ENCODE assay signal across 9 mouse cellular contexts in the genomic region with DNA sequence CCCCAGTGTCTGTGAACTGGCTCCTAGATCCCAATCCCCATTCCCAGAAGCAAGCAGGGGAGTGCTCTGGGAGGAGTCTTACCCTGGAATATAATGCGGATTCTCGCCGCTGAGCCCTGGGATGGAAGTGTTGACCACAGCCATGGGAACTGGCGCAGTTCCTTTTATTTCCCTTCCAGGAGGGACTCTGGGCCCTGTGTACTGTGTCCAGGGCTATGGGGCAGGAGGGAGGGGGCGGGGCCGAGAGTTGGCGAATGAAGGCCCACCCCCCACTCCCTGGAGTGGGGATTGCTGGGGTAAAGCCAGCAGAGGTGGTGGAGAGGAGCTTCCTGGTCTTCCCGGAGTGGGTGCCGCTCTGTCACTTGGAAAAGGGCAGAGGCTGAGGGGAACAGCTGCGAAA. TPM values are rescaled to one million over a fixed set of nuclear protein-coding genes. Genes with fewer than 3 reads are reported as not detected.
DNase-seq lines count a peak whose midpoint lies in the region; ATAC-seq lines count a peak whose summit lies in the region.
"Had no signal": no experiment of that assay in that cellular context is flagged by ENCODE, and none has a peak within 500 bp of the region (broad histone marks: within the 10 kb centered on the region; RNA-seq: fewer than 3 reads in every experiment).

TSS of gene Fam166b (minus strand) at position 189 of the 400 bp plus-strand sequence.

- no peak for ATAC-seq in hindbrain, embryonic 11.5 days (ENCODE audit: low FRiP score)
- ATAC-seq in erythroblast, adult 5-6 weeks (replicated peaks; ENCODE audit: low FRiP score, poor library complexity, severe bottlenecking) = no peak

- WGBS in hindbrain, embryonic 11.5 days = 10% methylated on average over 10 of the region's 10 CpGs

- H3K9me3 ChIP-seq in hindbrain, embryonic 11.5 days (ENCODE audit: control insufficient read depth, low read length) = no peaks in the 10 kb centered on the region

- H3K4me1 ChIP-seq in hindbrain, embryonic 11.5 days (replicated peaks; ENCODE audit: control insufficient read depth, insufficient read depth, low read length) = peaks cover 9% of the 10 kb centered on the region; the same call in 1 of the 2 replicates

- peaks cover 5% of the 10 kb centered on the region; the same call in 1 of the 2 replicates for H3K36me3 ChIP-seq in hindbrain, embryonic 11.5 days (ENCODE audit: control insufficient read depth, insufficient read depth, low read length)

- H3K4me3 ChIP-seq in hindbrain, embryonic 11.5 days (ENCODE audit: low read depth, low read length) = no peak within 1 kb of the TSS

- H3K9ac ChIP-seq in hindbrain, embryonic 11.5 days (ENCODE audit: low read depth, low read length) = no peak within 1 kb of the TSS

- DNase-seq in cerebellum, postnatal 14 days = peak; percentile 20 to 38
- no peak for DNase-seq in cerebellum, postnatal 4 days (ENCODE audit: low spot score in 2 of 2)
- DNase-seq in Muller cell, postnatal 12 days (ENCODE audit: inconsistent ontology term) = peak; percentile 69
- DNase-seq in hindbrain, embryonic 11.5 days (ENCODE audit: low spot score) = peak; percentile 36
- peak; percentile 59 to 72 for DNase-seq in lung, postnatal 4 days
- DNase-seq in layer of hippocampus, postnatal 14 days (ENCODE audit: low spot score in 2 of 2) = no peak
- DNase-seq in urinary bladder, adult 18-20 months (ENCODE audit: low spot score in 2 of 2) = no peak

- H3K4me2 ChIP-seq in hindbrain, embryonic 11.5 days (replicated peaks; ENCODE audit: low read depth, low read length) = peak within 1 kb of the TSS; percentile 12; the same call in 1 of the 2 replicates

- no peak within 1 kb of the TSS for H3K27ac ChIP-seq in hindbrain, embryonic 11.5 days (ENCODE audit: low read depth, low read length)

- H3K27me3 ChIP-seq in hindbrain, embryonic 11.5 days (ENCODE audit: control insufficient read depth, insufficient read depth, low read length) = peaks cover 42% of the 10 kb centered on the region

RNA-seq across cellular contexts. Expression of gene Fam166b, which starts in this region (rescaled TPM):
- polyA plus RNA-seq in hindbrain, embryonic 11.5 days (2014; fragmentation: Nextera tagmentation; extraction: Ambion mirVana) = 0.26 and 0.70 TPM in 2 replicates
- total RNA-seq in layer of hippocampus, postnatal 14 days (2021) = 1 to 10 TPM in 1 of 2 experiments, under 1 TPM in 1; 0.76 to 2.4 TPM
- not detected in 2 replicates for total RNA-seq in erythroblast, adult 5-6 weeks (2015; ENCODE audit: low replicate concordance)
- not detected in 2 replicates for total RNA-seq in erythroblast, adult 5-6 weeks (2017; ENCODE audit: low replicate concordance)
- total RNA-seq: neutrophil, adult 5-6 weeks had no signal

Comparison
In these comparisons a context has a peak if more than half of its experiments do, and no peak if none do; other contexts are left out.
1. DNase-seq: peak in cerebellum, postnatal 14 days (2 of 2), Muller cell, postnatal 12 days (single experiment) and lung, postnatal 4 days (2 of 2); none in cerebellum, postnatal 4 days (0 of 2), layer of hippocampus, postnatal 14 days (0 of 2) and urinary bladder, adult 18-20 months (0 of 2).
2. Peak in DNase-seq and H3K4me2 ChIP-seq in hindbrain, embryonic 11.5 days; RNA of the gene not detected or under 1 TPM.